Mouse (Mus musculus) kidney, embryonic 16.5 days (tissue): ENCODE measurements around the gene Car12. TPM values are rescaled to one million over a fixed set of nuclear protein-coding genes. Genes with fewer than 3 reads are reported as not detected.
"Not testable (repeated sequence)": the region's sequence is repeated elsewhere in the genome, so short reads cannot be mapped to it uniquely, and the experiment has no call there.

Experiments
- ATAC-seq: fragments of 200-750 bp; cut with Nextera tagmentation; 2 replicates; pipeline ENCODE4 v1.8.0; 2017; ENCODE audit warnings: moderate TSS enrichment; ENCODE audit not compliant: low FRiP score, low TSS enrichment
- H3K27ac ChIP-seq: fragments of 300-500 bp; sonication (generic); 2 replicates; pipeline ENCODE4 v1.5.1; 2014; ENCODE audit warnings: low read length
- H3K27me3 ChIP-seq: fragments of 300-500 bp; sonication (generic); 2 replicates; pipeline ENCODE4 v1.6.1; 2014; ENCODE audit warnings: low read length, control low read depth, mixed read lengths; ENCODE audit not compliant: insufficient read depth
- H3K36me3 ChIP-seq: fragments of 300-500 bp; sonication (generic); 2 replicates; pipeline ENCODE4 v1.6.1; 2014; ENCODE audit warnings: low read length, control low read depth, mixed read lengths; ENCODE audit not compliant: insufficient read depth
- H3K4me1 ChIP-seq: fragments of 300-500 bp; sonication (generic); 2 replicates; pipeline ENCODE4 v1.6.1; 2014; ENCODE audit warnings: low read length, control low read depth, mixed read lengths; ENCODE audit not compliant: insufficient read depth
- H3K4me2 ChIP-seq: fragments of 300-500 bp; sonication (generic); replicated peaks from 2 replicates; pipeline ENCODE4 v1.6.1; 2014; ENCODE audit warnings: low read depth, low read length
- H3K4me3 ChIP-seq: fragments of 300-500 bp; sonication (generic); 2 replicates; pipeline ENCODE4 v1.5.1; 2014; ENCODE audit warnings: mild to moderate bottlenecking, low read length
- H3K9ac ChIP-seq: fragments of 300-500 bp; sonication (generic); replicated peaks from 2 replicates; pipeline ENCODE4 v1.6.1; 2014; ENCODE audit warnings: low read length
- H3K9me3 ChIP-seq: fragments of 300-500 bp; sonication (generic); 2 replicates; pipeline ENCODE4 v1.6.1; 2016; ENCODE audit warnings: low read length, control low read depth
- WGBS: fragments of 180-500 bp; shearing (Covaris S2); extraction: QIAGEN DNeasy Blood & Tissue Kit; methylation state at CpG from one replicate; pipeline ENCODE4 v1.1.7; 2014; 5-methylcytosine and 5-hydroxymethylcytosine counted together
- polyA plus RNA-seq: library from polyadenylated mRNA; unstranded; fragments of >200 nt; fragmentation: Nextera tagmentation; extraction: Ambion mirVana; gene quantifications from 2 replicates; pipeline ENCODE4 v1.2.1, GENCODE M21; 2015

The Car12 gene
- polyA plus RNA-seq, 1 experiment from 2014 or later, result 30.7 TPM

- H3K4me1 ChIP-seq, result peaks cover 7% of the 10 kb centered on the region
- no peak for ATAC-seq
- no peak overlapping the region for H3K4me3 ChIP-seq
- H3K27me3 ChIP-seq, result no peaks in the 10 kb centered on the region
- no peak overlapping the region for H3K9ac ChIP-seq
- WGBS, result 84% methylated on average over 2 of the region's 2 CpGs
- no peaks in the 10 kb centered on the region for H3K36me3 ChIP-seq
- H3K9me3 ChIP-seq, result no peaks in the 10 kb centered on the region
- H3K27ac ChIP-seq, result no peak overlapping the region
- H3K4me2 ChIP-seq, result no peak overlapping the region
Observed at GRCm38 (mm10) chr9:66744531-66744930, 31.0 kb downstream of the Car12 start.

- H3K27ac ChIP-seq, result no peak overlapping the region
- no peak overlapping the region for H3K9ac ChIP-seq
- H3K4me1 ChIP-seq, result no peaks in the 10 kb centered on the region
- H3K4me2 ChIP-seq, result no peak overlapping the region
- H3K27me3 ChIP-seq, result no peaks in the 10 kb centered on the region
- no peaks in the 10 kb centered on the region for H3K36me3 ChIP-seq
- no peaks in the 10 kb centered on the region for H3K9me3 ChIP-seq
- ATAC-seq, result no peak
- 85% methylated on average over 15 of the region's 15 CpGs for WGBS
- no peak overlapping the region for H3K4me3 ChIP-seq
Observed at GRCm38 (mm10) chr9:66748390-66748789, 34.9 kb downstream of the Car12 start.

GRCm38 (mm10) chr9:66752849-66753248 lies 39.4 kb downstream of the Car12 start:
- no peak for ATAC-seq
- H3K9ac ChIP-seq, result no peak overlapping the region
- H3K4me2 ChIP-seq, result no peak overlapping the region
- no peaks in the 10 kb centered on the region for H3K36me3 ChIP-seq
- no peak overlapping the region for H3K4me3 ChIP-seq
- H3K27me3 ChIP-seq, result no peaks in the 10 kb centered on the region
- no peaks in the 10 kb centered on the region for H3K4me1 ChIP-seq
- 92% methylated on average over 6 of the region's 6 CpGs for WGBS
- no peak overlapping the region for H3K27ac ChIP-seq
- H3K9me3 ChIP-seq, result no peaks in the 10 kb centered on the region

GRCm38 (mm10) chr9:66760991-66761390 lies 47.5 kb downstream of the Car12 start:
- Histone ChIP-seq H3K4me3 (no peak overlapping the region), H3K36me3 (no peaks in the 10 kb centered on the region), H3K27me3 (no peaks in the 10 kb centered on the region), H3K4me1 (no peaks in the 10 kb centered on the region), H3K4me2 (no peak overlapping the region), H3K9me3 (no peaks in the 10 kb centered on the region), H3K27ac (no peak overlapping the region), H3K9ac (no peak overlapping the region)
- no peak for ATAC-seq
- WGBS, result 72% methylated on average over 1 of the region's 1 CpGs

GRCm38 (mm10) chr9:66768721-66769120 lies 55.2 kb downstream of the Car12 start:
- H3K4me2 ChIP-seq, result no peak overlapping the region
- no peak overlapping the region for H3K4me3 ChIP-seq
- H3K27me3 ChIP-seq, result no peaks in the 10 kb centered on the region
- H3K36me3 ChIP-seq, result no peaks in the 10 kb centered on the region
- WGBS, result 83% methylated on average over 1 of the region's 1 CpGs
- H3K9me3 ChIP-seq, result no peaks in the 10 kb centered on the region
- no peak for ATAC-seq
- no peak overlapping the region for H3K9ac ChIP-seq
- 0 out of 2 replicates have a peak overlapping the region, but pooled peaks have one; percentile 37 for H3K27ac ChIP-seq
- peaks cover 8% of the 10 kb centered on the region; the same call in 1 of the 2 replicates for H3K4me1 ChIP-seq

- H3K4me2 ChIP-seq, result no peak overlapping the region
- H3K9me3 ChIP-seq, result no peaks in the 10 kb centered on the region
- WGBS, result 42% methylated on average over 3 of the region's 3 CpGs
- peak overlapping the region; percentile 43; the same call in 1 of the 2 replicates for H3K27ac ChIP-seq
- H3K4me3 ChIP-seq, result no peak overlapping the region
- H3K9ac ChIP-seq, result no peak overlapping the region
- H3K4me1 ChIP-seq, result peaks cover 8% of the 10 kb centered on the region; the same call in 1 of the 2 replicates
- no peaks in the 10 kb centered on the region for H3K36me3 ChIP-seq
- ATAC-seq, result peak; percentile 69
- no peaks in the 10 kb centered on the region for H3K27me3 ChIP-seq
Observed at GRCm38 (mm10) chr9:66769275-66769674, 55.8 kb downstream of the Car12 start.

GRCm38 (mm10) chr9:66770701-66771100 lies 57.2 kb downstream of the Car12 start:
- Histone ChIP-seq H3K27me3 (no peaks in the 10 kb centered on the region), H3K27ac (0 out of 2 replicates have a peak overlapping the region, but pooled peaks have one; percentile 34), H3K9ac (no peak overlapping the region), H3K4me2 (no peak overlapping the region), H3K4me3 (no peak overlapping the region), H3K36me3 (no peaks in the 10 kb centered on the region), H3K9me3 (no peaks in the 10 kb centered on the region), H3K4me1 (peaks cover 8% of the 10 kb centered on the region; the same call in 1 of the 2 replicates)
- ATAC-seq, result no peak

GRCm38 (mm10) chr9:66784552-66784951 lies 71.1 kb downstream of the Car12 start:
- not testable (repeated sequence) for H3K27ac ChIP-seq, H3K9ac ChIP-seq, H3K4me1 ChIP-seq, H3K27me3 ChIP-seq, H3K36me3 ChIP-seq, H3K4me2 ChIP-seq, ATAC-seq, H3K9me3 ChIP-seq, H3K4me3 ChIP-seq
- WGBS, result no CpG with 5 or more reads among the region's 3 CpGs

- Histone ChIP-seq H3K4me2 (no peak overlapping the region), H3K36me3 (no peaks in the 10 kb centered on the region), H3K27me3 (no peaks in the 10 kb centered on the region), H3K9ac (no peak overlapping the region), H3K9me3 (no peaks in the 10 kb centered on the region), H3K4me3 (no peak overlapping the region), H3K27ac (no peak overlapping the region), H3K4me1 (no peaks in the 10 kb centered on the region)
- 9% methylated on average over 2 of the region's 2 CpGs for WGBS
- no peak for ATAC-seq
Observed at GRCm38 (mm10) chr9:66787821-66788220, 74.3 kb downstream of the Car12 start.

GRCm38 (mm10) chr9:66794629-66795463 lies 81.4 kb downstream of the Car12 start:
- under 1% methylated on average over 43 of the region's 43 CpGs for whole genome bisulfite sequencing
- Histone ChIP-seq H3K9me3 (no peaks in the 10 kb centered on the region), H3K36me3 (no peaks in the 10 kb centered on the region), H3K4me2 (peak overlapping the region; percentile 94), H3K9ac (peak overlapping the region; percentile 79), H3K27ac (peak overlapping the region; percentile 93), H3K4me1 (peaks cover 14% of the 10 kb centered on the region; the same call in 1 of the 2 replicates), H3K27me3 (no peaks in the 10 kb centered on the region), H3K4me3 (peak overlapping the region; percentile 81)
- ATAC-seq, result peak; percentile 36
